Mouse (Mus musculus) heart, embryonic 11.5 days (tissue): Measurements from ENCODE around the gene Egfl8. TPM values are rescaled to one million over a fixed set of nuclear protein-coding genes. Genes with fewer than 3 reads are reported as not detected.

Experiments used
- ATAC-seq: fragments of 200-750 bp; cut with Nextera tagmentation; replicated peaks from 2 replicates; pipeline ENCODE4 v1.8.0; 2017; ENCODE audit warnings: moderate library complexity; ENCODE audit not compliant: insufficient number of reproducible peaks, low FRiP score, low TSS enrichment
- H3K27ac ChIP-seq: fragments of 300-500 bp; sonication (generic); 2 replicates; pipeline ENCODE4 v1.5.1; 2014; ENCODE audit warnings: mild to moderate bottlenecking, low read depth, low read length
- H3K27me3 ChIP-seq: fragments of 300-500 bp; sonication (generic); 2 replicates; pipeline ENCODE4 v1.6.1; 2014; ENCODE audit warnings: mild to moderate bottlenecking, low read length, mixed read lengths; ENCODE audit not compliant: control insufficient read depth, insufficient read depth
- H3K36me3 ChIP-seq: fragments of 300-500 bp; sonication (generic); 2 replicates; pipeline ENCODE4 v1.6.1; 2014; ENCODE audit warnings: mild to moderate bottlenecking, low read length, moderate library complexity, mixed read lengths; ENCODE audit not compliant: control insufficient read depth, insufficient read depth
- H3K4me1 ChIP-seq: fragments of 300-500 bp; sonication (generic); 2 replicates; pipeline ENCODE4 v1.6.1; 2014; ENCODE audit warnings: low read length; ENCODE audit not compliant: control insufficient read depth, insufficient read depth
- H3K4me2 ChIP-seq: fragments of 300-500 bp; sonication (generic); 2 replicates; pipeline ENCODE4 v1.6.1; 2014; ENCODE audit warnings: mild to moderate bottlenecking, moderate library complexity
- H3K4me3 ChIP-seq: fragments of 300-500 bp; sonication (generic); 2 replicates; pipeline ENCODE4 v1.5.1; 2014; ENCODE audit warnings: low read depth, low read length
- H3K9ac ChIP-seq: fragments of 300-500 bp; sonication (generic); 2 replicates; pipeline ENCODE4 v1.6.1; 2014; ENCODE audit warnings: mild to moderate bottlenecking, low read depth, low read length, moderate library complexity
- H3K9me3 ChIP-seq: fragments of 300-500 bp; sonication (generic); replicated peaks from 2 replicates; pipeline ENCODE4 v1.6.1; 2016; ENCODE audit warnings: low read length; ENCODE audit not compliant: control insufficient read depth
- WGBS: fragments of 180-500 bp; shearing (Covaris S2); extraction: QIAGEN DNeasy Blood & Tissue Kit; methylation state at CpG from one replicate; pipeline ENCODE4 v1.1.7; 2014; ENCODE audit not compliant: insufficient replicate concordance; 5-methylcytosine and 5-hydroxymethylcytosine counted together
- polyA plus RNA-seq: library from polyadenylated mRNA; unstranded; fragments of >200 nt; fragmentation: Nextera tagmentation; extraction: Ambion mirVana; gene quantifications from 2 replicates; pipeline ENCODE4 v1.2.1, GENCODE M21; 2014

Egfl8 gene
- polyA plus RNA-seq, 1 experiment from 2014 or later = 0.82 TPM

DNA sequence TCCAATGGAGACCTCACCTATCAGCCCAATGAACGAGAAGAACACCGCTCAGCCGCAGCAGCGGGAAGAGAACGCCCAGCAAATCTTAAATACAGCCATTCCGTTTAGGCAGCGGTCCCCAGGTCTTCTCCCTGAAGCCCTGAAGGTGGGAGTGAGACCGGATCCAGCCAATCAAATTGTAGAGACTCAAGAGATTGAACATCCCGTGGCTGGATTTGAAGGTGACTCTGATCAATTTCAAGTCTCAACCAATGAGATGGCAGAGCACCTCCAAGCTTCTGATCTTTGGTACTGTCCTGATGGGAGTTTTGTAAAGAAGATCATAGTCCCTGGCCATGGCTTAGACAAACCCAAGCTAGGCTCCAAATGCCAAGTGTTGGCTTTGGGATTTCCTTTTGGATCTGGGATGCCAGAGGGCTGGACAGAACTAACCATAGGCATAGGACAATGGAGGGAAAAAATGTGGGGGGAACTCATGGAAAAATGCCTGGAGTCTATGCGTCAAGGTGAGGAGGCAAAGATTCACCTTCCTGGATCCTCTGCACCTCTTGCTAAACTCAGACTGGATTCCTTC is 29.6 kb upstream of the Egfl8 start:
- H3K27me3 ChIP-seq = no peaks in the 10 kb centered on the region
- H3K9me3 ChIP-seq = no peaks in the 10 kb centered on the region
- H3K36me3 ChIP-seq = no peaks in the 10 kb centered on the region
- H3K9ac ChIP-seq = peak overlapping the region; percentile 76; the same call in 1 of the 2 replicates
- peak overlapping the region; percentile 55 for H3K4me3 ChIP-seq
- H3K4me2 ChIP-seq = peak overlapping the region; percentile 71
- H3K27ac ChIP-seq = 0 out of 2 replicates have a peak overlapping the region, but pooled peaks have one; percentile 47
- no peak for ATAC-seq
- peaks cover 15% of the 10 kb centered on the region for H3K4me1 ChIP-seq
- 34% methylated on average over 10 of the region's 10 CpGs for WGBS

DNA sequence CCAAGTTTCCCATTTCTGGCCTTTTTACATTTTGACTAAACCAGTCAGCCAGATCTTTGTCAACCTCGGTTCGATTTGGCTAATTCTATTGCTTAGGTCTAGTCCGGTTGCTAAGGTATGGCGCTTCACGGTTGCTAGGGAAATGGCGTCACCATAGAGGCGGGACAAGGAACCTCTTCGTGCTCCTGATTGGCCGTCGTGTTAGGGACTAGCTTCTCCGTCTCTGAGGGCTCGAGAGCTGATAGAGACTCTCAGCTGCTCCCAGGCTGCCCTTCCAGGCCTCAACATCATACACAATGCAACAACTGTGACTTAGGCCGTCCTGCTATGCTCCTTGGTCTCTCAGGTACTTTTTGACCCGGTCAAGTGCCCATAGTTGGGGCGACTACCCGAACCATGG is 28.8 kb upstream of the Egfl8 start, which contains the start of gene Fkbpl:
Fkbpl (plus strand) TSS at position 157 of the 400 bp plus-strand sequence.
- H3K9me3 ChIP-seq = no peaks in the 10 kb centered on the region
- H3K4me1 ChIP-seq = peaks cover 15% of the 10 kb centered on the region
- peak within 1 kb of the TSS; percentile 76 for H3K9ac ChIP-seq
- H3K4me3 ChIP-seq = peak within 1 kb of the TSS; percentile 55
- H3K27ac ChIP-seq = peak within 1 kb of the TSS; percentile 47
- H3K27me3 ChIP-seq = no peaks in the 10 kb centered on the region
- WGBS = 1% methylated on average over 16 of the region's 16 CpGs
- ATAC-seq = peak; percentile 70
- H3K36me3 ChIP-seq = no peaks in the 10 kb centered on the region
- peak within 1 kb of the TSS; percentile 71 for H3K4me2 ChIP-seq

DNA sequence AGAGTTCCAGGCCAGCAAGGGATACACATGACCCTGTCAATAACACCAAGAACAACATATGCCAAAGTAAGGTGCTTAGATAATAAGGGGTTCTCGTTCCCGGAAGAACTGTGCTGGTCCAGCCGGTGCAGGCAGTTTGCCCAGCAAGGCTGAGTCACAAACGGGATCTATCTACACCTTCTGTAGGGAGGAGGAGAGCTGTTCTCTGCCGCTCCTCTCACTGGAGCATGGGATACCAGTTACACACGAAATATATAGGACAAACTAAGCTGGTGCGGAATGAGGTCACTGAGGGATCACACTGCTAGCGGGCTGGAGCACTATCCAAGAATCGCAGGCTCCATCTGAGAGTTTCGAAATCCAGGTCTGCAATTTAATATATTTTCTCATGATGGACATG is 28.2 kb upstream of the Egfl8 start:
- no peak overlapping the region for H3K4me2 ChIP-seq
- no peaks in the 10 kb centered on the region for H3K9me3 ChIP-seq
- H3K9ac ChIP-seq = no peak overlapping the region
- WGBS = 74% methylated on average over 10 of the region's 10 CpGs
- peaks cover 15% of the 10 kb centered on the region for H3K4me1 ChIP-seq
- no peaks in the 10 kb centered on the region for H3K27me3 ChIP-seq
- no peak for ATAC-seq
- H3K36me3 ChIP-seq = no peaks in the 10 kb centered on the region
- no peak overlapping the region for H3K27ac ChIP-seq
- no peak overlapping the region for H3K4me3 ChIP-seq

DNA sequence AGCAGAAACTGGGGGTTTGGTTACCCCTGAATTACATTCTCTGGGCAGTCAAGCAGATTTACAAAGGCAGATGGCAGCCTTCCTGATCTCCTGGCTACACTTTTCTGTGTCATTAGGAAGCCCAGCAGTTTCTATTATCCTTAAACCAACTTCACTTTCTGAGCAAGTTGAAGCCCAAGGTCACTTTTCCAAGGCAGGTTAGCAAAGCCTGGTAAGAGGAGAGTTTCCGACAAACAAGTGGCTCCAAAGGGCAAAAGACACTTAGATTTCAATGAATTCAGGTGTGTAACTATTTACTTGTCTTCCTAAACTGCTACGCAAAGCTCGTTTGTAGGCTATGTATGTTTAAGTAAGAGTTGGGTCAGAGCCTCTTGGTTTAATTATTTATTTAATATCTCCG is 27.6 kb upstream of the Egfl8 start:
- Histone ChIP-seq H3K9me3 (no peaks in the 10 kb centered on the region), H3K4me1 (peaks cover 15% of the 10 kb centered on the region), H3K4me3 (no peak overlapping the region), H3K36me3 (no peaks in the 10 kb centered on the region), H3K27ac (no peak overlapping the region), H3K4me2 (no peak overlapping the region), H3K27me3 (no peaks in the 10 kb centered on the region), H3K9ac (no peak overlapping the region)
- no peak for ATAC-seq
- 79% methylated on average over 4 of the region's 4 CpGs for WGBS

DNA sequence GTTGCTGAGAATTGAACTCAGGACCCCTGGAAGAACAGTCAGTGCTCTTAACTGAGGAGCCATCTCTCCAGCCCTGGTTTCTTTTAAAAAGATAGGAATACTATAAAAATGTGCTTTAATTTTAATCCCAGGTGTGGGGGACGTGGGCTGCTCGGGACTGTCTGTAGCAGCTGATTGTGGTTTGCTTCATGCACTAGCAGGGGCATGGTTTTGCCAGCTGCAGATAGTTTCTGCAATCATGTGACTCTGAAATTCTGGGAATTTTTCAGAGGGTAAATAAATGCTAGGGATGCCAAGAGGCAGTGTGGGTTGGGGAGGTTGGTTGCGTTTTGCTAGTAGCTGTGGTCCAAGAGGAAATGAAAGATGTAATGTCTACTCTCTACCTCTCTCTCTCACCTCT is 26.2 kb upstream of the Egfl8 start:
- ATAC-seq = no peak
- H3K4me3 ChIP-seq = no peak overlapping the region
- H3K9ac ChIP-seq = no peak overlapping the region
- H3K4me2 ChIP-seq = no peak overlapping the region
- no peaks in the 10 kb centered on the region for H3K27me3 ChIP-seq
- H3K27ac ChIP-seq = no peak overlapping the region
- H3K36me3 ChIP-seq = no peaks in the 10 kb centered on the region
- whole genome bisulfite sequencing = 80% methylated on average over 3 of the region's 3 CpGs
- H3K4me1 ChIP-seq = peaks cover 7% of the 10 kb centered on the region; the same call in 1 of the 2 replicates
- H3K9me3 ChIP-seq = no peaks in the 10 kb centered on the region

DNA sequence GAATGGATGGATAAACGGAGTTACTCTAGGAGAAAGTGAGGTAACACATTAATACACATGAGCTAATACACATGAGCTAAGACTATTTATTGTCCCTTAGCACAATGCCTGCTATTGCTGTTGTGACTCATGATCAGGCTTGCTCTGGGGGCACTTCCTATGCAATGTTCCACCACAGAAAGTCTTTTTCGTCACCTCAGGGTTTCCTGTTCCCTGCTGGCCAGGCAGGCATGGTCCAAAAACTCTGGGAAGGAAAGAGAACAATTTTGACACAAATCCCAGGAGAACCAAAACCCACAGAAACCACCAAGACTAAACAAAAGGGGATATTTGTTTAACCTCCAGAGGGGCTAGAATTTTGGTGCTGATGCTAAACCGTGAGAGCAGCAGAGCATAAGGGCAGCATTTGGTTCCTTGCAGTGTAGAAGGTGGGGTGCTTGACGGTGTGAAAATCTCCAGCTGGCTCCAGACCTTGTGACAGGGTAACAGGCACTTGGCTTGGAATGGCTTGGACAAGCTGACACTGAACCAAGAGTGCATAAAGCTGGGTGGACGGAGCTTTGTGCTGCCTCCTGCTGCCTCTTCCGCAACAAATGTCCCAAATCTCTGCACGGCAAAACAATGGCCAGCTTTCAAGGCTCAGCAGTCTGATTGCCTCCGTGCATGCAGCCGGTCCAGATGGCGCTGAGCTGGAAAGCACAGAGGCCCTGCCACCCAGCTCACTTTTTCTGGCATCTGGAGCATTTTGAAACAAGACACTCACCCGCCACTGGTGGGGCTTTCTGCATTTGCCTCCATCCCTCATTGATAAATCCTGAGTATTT is 25.2 kb upstream of the Egfl8 start:
- peak overlapping the region; percentile 22; the same call in 1 of the 2 replicates for H3K9ac ChIP-seq
- no peaks in the 10 kb centered on the region; the same call in 1 of the 2 replicates for H3K27me3 ChIP-seq
- ATAC-seq = no peak

DNA sequence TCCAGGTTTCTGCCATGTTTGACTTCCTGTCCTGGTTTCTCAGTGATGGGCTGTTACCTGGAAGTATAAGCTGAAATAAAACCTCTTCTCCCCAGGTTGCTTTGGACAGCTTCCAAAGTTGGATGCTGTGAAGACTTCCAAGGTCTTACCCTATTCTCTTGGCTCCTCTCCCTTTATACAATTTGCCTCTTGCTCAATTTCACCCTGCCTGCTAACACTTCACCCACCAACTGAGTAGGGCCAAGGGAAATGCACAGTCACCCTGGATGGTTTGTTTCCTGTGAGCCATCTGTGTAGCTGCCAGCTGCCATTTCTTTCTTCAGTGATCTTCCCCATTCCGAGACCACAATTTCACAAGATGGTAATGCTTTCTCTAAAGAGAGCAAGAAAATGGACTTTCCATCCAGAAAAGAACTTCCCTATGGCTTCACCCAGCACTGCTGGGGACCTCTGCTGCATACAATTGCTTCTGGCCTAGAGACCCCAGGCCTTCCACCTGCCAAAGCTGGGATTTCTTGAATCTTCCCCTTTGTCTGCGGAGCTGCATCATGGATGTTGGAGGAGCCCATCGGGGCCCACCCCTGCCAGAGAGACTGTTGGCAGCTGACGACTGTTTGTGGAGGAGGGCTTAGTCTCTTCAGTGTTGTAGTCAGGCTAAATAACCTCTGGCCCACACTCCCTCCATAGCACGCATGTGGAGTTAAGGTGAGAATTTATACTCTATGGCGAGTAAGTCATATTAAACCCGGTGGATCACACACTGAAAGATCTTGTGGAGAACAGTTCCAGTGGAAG is 23.9 kb upstream of the Egfl8 start:
- Histone ChIP-seq H3K9ac (no peak overlapping the region), H3K27me3 (peaks cover 2% of the 10 kb centered on the region; the same call in 1 of the 2 replicates), H3K4me2 (no peak overlapping the region), H3K4me3 (no peak overlapping the region), H3K36me3 (no peaks in the 10 kb centered on the region), H3K4me1 (no peaks in the 10 kb centered on the region), H3K27ac (no peak overlapping the region), H3K9me3 (no peaks in the 10 kb centered on the region)
- WGBS = 70% methylated on average over 7 of the region's 7 CpGs
- ATAC-seq = no peak

More for the DNA sequence above, 25.2 kb upstream of the Egfl8 start:
- H3K4me2 ChIP-seq = peak overlapping the region; percentile 8; the same call in 1 of the 2 replicates
- H3K9me3 ChIP-seq = no peaks in the 10 kb centered on the region
- WGBS = 15% methylated on average over 11 of the region's 11 CpGs
- H3K4me3 ChIP-seq = no peak overlapping the region
- H3K4me1 ChIP-seq = peaks cover 7% of the 10 kb centered on the region; the same call in 1 of the 2 replicates
- H3K36me3 ChIP-seq = no peaks in the 10 kb centered on the region
- peak overlapping the region; percentile 37 for H3K27ac ChIP-seq

DNA sequence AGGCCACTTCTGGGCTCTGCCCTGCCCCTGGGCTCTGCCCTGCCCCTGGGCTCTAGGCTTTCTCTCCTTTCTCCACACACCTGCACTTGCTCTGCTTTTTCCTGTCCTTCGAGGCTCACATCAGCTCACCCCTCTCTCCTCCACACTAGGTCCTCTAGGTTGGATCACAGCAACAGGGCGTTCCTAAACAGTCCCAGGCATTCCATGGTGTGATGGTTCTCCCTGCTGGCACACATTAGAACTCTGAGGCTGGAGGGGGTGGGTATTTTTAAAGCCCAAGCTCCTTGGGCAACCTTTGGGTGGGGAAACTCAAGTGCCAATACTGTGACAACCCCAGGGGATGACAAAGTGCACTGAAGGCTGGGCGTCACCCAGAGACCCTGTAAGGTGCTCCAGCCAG is 21.7 kb upstream of the Egfl8 start:
- H3K4me2 ChIP-seq = no peak overlapping the region
- H3K36me3 ChIP-seq = no peaks in the 10 kb centered on the region
- no peak overlapping the region for H3K27ac ChIP-seq
- 62% methylated on average over 3 of the region's 3 CpGs for WGBS
- no peaks in the 10 kb centered on the region for H3K4me1 ChIP-seq
- no peaks in the 10 kb centered on the region for H3K9me3 ChIP-seq
- no peak overlapping the region for H3K4me3 ChIP-seq
- peaks cover 15% of the 10 kb centered on the region for H3K27me3 ChIP-seq
- no peak for ATAC-seq
- no peak overlapping the region for H3K9ac ChIP-seq
